Mouse (Mus musculus): ENCODE data around the gene Ralgapa2. TPM values are rescaled to one million over a fixed set of nuclear protein-coding genes. Genes with fewer than 3 reads are reported as not detected.

The Ralgapa2 gene
- polyA plus RNA-seq, 1 experiment, result 0.01 TPM

DNA sequence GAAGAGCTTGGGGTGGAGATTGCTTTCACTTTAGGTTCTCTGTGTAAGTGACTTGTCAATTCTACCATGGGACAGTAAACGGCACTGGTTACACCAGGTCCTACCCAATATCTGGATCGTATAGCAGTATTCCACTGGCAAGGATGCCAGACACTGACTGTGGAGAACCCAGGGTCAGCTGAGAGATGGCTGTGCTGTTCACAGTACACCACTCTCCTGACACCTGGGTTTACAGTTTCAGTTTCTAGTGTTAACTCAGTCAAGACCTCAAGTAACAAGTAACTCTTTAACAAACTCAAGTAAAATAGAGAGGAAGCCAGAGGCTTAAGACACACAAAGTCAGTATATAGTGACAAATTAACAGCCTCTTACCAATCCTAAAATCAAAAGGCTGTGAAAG, 54.6 kb downstream of the Ralgapa2 start:
- Histone ChIP-seq H3K9me3 (ENCODE audit: control insufficient read depth, low read length) (no peaks in the 10 kb centered on the region), H3K4me1 (ENCODE audit: control insufficient read depth) (no peaks in the 10 kb centered on the region), H3K4me3 (replicated peaks) (no peak overlapping the region), H3K36me3 (ENCODE audit: control insufficient read depth) (no peaks in the 10 kb centered on the region), H3K27me3 (ENCODE audit: control insufficient read depth) (no peaks in the 10 kb centered on the region)
- no peak for TF ChIP-seq TAL1 (IDR thresholded peaks at IDR 0.05; ENCODE audit: low read length)
- no peak for TF ChIP-seq GATA1 (IDR thresholded peaks at IDR 0.05; ENCODE audit: low read length)

DNA sequence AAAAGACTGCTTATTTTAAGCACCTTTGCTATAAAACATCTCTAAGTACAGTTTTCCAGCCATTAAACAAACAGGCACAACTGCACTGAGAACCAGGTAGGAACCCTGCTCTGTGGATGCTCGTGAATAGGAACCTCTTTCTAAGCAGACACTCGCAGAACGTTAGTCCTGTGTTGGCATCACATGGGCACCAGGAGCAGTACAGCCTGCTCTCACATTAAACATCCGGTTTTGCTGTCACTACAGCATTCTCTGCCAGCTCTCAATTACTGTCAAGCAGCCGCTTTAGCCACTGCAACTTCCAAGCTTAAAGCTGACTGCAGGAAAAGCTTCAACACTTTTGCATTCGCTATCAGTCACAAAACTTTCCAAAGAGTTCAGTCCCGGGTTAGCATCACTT, 55.5 kb downstream of the Ralgapa2 start:
- H3K36me3 ChIP-seq (ENCODE audit: control insufficient read depth), result no peaks in the 10 kb centered on the region
- TF ChIP-seq GATA1 (IDR thresholded peaks at IDR 0.05; ENCODE audit: low read length), result no peak
- no peak for TF ChIP-seq TAL1 (IDR thresholded peaks at IDR 0.05; ENCODE audit: low read length)
- H3K4me1 ChIP-seq (ENCODE audit: control insufficient read depth), result no peaks in the 10 kb centered on the region
- H3K4me3 ChIP-seq (replicated peaks), result no peak overlapping the region
- H3K9me3 ChIP-seq (ENCODE audit: control insufficient read depth, low read length), result no peaks in the 10 kb centered on the region
- H3K27me3 ChIP-seq (ENCODE audit: control insufficient read depth), result no peaks in the 10 kb centered on the region

DNA sequence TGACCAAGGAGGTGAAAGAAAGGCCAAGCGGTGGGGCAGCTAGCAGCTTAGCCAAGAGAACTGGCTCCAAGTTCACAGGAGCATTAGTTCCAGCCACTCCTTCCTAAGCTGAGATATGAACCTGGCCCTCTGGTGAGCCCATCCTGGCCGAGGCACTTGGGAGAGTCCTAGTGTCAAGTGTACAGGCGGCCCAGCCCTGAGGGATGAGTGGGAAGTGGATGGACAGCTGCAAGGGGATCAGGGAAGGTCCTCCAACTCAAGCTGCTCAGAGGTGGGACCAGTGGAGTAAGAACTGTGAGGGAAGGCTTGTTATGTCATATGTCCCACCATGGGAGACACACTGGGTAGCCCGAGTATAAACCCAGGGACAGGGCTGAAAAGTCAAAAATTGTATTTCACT, 56.1 kb downstream of the Ralgapa2 start:
- no peaks in the 10 kb centered on the region; the same call in 1 of the 2 replicates for H3K36me3 ChIP-seq (ENCODE audit: control insufficient read depth)
- H3K4me1 ChIP-seq (ENCODE audit: control insufficient read depth), result no peaks in the 10 kb centered on the region
- no peak overlapping the region for H3K4me3 ChIP-seq (replicated peaks)
- TF ChIP-seq TAL1 (IDR thresholded peaks at IDR 0.05; ENCODE audit: low read length), result no peak
- TF ChIP-seq GATA1 (IDR thresholded peaks at IDR 0.05; ENCODE audit: low read length), result no peak
- H3K27me3 ChIP-seq (ENCODE audit: control insufficient read depth), result no peaks in the 10 kb centered on the region
- H3K9me3 ChIP-seq (ENCODE audit: control insufficient read depth, low read length), result no peaks in the 10 kb centered on the region

DNA sequence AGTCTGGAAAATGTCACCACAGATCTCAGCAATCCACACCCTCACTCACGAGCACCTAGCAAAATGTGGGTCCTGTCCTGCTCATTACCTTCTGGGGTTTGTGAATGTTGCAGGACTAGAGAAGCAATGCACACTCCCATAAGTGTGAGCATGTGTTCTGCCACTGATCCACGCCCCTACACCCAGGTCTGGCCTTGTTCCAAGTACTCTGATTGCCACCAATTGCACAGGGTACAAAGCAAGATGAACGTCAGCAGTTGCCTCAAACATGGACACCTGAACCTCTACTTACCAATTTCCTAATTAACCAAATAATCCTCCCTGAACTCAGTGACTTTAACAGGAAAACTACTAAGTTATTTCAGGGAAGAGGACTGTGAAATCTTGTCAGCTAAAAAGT, 68.1 kb downstream of the Ralgapa2 start:
- Histone ChIP-seq H3K36me3 (ENCODE audit: control insufficient read depth) (peaks cover 7% of the 10 kb centered on the region; the same call in 1 of the 2 replicates), H3K4me1 (ENCODE audit: control insufficient read depth) (no peaks in the 10 kb centered on the region), H3K9me3 (ENCODE audit: control insufficient read depth, low read length) (no peaks in the 10 kb centered on the region), H3K27me3 (ENCODE audit: control insufficient read depth) (no peaks in the 10 kb centered on the region), H3K4me3 (replicated peaks) (no peak overlapping the region)
- TF ChIP-seq GATA1 (IDR thresholded peaks at IDR 0.05; ENCODE audit: low read length) (no peak), TAL1 (IDR thresholded peaks at IDR 0.05; ENCODE audit: low read length) (no peak)

DNA sequence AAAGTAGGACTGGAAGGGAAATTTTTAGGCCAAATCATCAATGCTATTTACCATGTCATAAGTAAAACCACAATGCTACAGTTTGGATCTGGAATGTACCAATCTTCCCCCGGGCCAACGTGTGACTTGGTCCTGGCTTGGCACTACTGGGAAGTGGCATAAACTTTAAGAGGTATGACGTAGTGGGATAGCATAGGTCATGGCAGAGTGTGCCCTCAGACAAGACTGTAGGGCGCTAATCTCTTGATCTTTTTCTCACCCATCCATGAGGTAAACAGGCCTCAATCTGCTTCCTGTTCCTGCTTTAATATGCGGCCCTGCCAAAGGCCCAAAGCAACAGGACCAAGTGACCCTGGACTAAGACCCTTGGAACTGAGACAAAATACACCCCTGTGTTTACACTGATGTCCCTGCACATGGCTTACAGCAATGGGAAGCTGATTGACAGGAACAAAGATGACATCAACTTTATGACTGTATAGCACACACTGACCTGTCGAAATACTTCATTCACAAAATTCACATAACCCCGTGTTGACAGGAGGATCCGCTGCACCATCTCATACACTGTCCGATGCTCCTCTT, 68.8 kb downstream of the Ralgapa2 start:
- Histone ChIP-seq H3K36me3 (ENCODE audit: control insufficient read depth) (peaks cover 7% of the 10 kb centered on the region; the same call in 1 of the 2 replicates), H3K27me3 (ENCODE audit: control insufficient read depth) (no peaks in the 10 kb centered on the region)

DNA sequence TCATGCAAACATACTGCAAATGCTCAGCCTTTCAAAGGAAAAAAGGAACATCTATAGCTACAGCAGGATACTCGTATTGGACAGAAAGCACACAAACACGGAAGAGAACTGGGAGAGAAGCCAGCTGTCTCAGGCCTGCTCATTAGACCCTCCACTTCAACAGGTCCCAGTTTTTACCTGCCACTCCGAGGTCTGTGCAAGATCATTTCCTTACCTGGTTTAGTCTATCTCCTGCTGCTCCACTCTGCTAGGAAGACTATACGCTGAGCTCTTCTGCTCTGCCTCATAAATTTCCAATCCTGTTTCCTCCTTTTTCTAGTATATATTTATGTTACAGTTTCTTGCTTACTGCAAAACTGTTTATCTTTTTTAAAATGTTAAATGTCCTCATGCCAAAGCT, 70.4 kb downstream of the Ralgapa2 start:
- TF ChIP-seq GATA1 (IDR thresholded peaks at IDR 0.05; ENCODE audit: low read length), result no peak
- TF ChIP-seq TAL1 (IDR thresholded peaks at IDR 0.05; ENCODE audit: low read length), result no peak
- no peaks in the 10 kb centered on the region for H3K9me3 ChIP-seq (ENCODE audit: control insufficient read depth, low read length)
- H3K4me3 ChIP-seq (replicated peaks), result no peak overlapping the region
- H3K27me3 ChIP-seq (ENCODE audit: control insufficient read depth), result no peaks in the 10 kb centered on the region
- no peaks in the 10 kb centered on the region for H3K4me1 ChIP-seq (ENCODE audit: control insufficient read depth)
- H3K36me3 ChIP-seq (ENCODE audit: control insufficient read depth), result peaks cover 7% of the 10 kb centered on the region; the same call in 1 of the 2 replicates

More for the DNA sequence above, 68.8 kb downstream of the Ralgapa2 start:
- no peak overlapping the region for H3K4me3 ChIP-seq (replicated peaks)
- H3K4me1 ChIP-seq (ENCODE audit: control insufficient read depth), result no peaks in the 10 kb centered on the region
- H3K9me3 ChIP-seq (ENCODE audit: control insufficient read depth, low read length), result no peaks in the 10 kb centered on the region
- TF ChIP-seq GATA1 (IDR thresholded peaks at IDR 0.05; ENCODE audit: low read length) (no peak), TAL1 (IDR thresholded peaks at IDR 0.05; ENCODE audit: low read length) (no peak)

DNA sequence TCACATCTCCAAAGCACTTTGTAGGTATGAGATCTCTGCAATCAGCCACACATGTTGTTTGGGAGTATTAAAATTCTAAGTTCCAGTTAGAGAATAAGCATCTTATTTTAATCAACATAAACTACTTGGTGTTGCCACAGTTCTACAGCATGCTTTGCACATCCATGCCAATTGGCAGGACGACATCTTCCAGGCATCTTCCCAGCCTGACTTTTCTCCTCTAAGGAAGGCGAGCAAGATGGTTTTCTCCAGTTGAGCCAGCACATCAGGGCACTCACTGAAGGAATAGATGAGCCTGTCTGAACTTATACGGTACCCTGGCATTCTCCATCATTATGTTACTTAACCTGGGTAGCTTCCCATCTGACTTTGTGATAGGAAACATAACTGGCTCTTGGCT, 83.4 kb downstream of the Ralgapa2 start:
- H3K4me3 ChIP-seq (replicated peaks), result no peak overlapping the region
- peaks cover 2% of the 10 kb centered on the region; the same call in 1 of the 2 replicates for H3K4me1 ChIP-seq (ENCODE audit: control insufficient read depth)
- H3K9me3 ChIP-seq (ENCODE audit: control insufficient read depth, low read length), result no peaks in the 10 kb centered on the region
- TF ChIP-seq GATA1 (IDR thresholded peaks at IDR 0.05; ENCODE audit: low read length), result no peak
- TF ChIP-seq TAL1 (IDR thresholded peaks at IDR 0.05; ENCODE audit: low read length), result no peak
- peaks cover 8% of the 10 kb centered on the region; the same call in 1 of the 2 replicates for H3K36me3 ChIP-seq (ENCODE audit: control insufficient read depth)
- H3K27me3 ChIP-seq (ENCODE audit: control insufficient read depth), result no peaks in the 10 kb centered on the region

DNA sequence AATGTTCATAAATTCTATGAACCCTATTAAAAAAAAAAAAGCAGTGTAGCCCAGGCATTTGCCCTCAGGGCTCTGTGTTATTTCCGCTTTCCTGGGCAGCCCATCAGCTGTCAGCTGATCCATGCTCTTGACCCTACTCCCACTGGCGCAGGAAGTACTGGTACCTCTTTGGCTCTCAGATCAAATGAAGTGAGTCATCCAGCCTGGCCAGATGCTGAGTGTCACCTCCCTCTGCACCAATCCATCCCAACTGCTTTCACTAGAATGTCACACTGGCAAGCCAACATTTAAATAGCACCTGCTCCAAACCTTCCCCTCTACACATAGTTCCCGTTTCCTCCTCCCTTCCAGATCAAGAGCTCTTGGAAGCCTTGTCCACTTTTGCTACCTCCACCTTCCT, 84.8 kb downstream of the Ralgapa2 start:
- Histone ChIP-seq H3K9me3 (ENCODE audit: control insufficient read depth, low read length) (no peaks in the 10 kb centered on the region), H3K36me3 (ENCODE audit: control insufficient read depth) (peaks cover 8% of the 10 kb centered on the region; the same call in 1 of the 2 replicates), H3K27me3 (ENCODE audit: control insufficient read depth) (no peaks in the 10 kb centered on the region), H3K4me3 (replicated peaks) (no peak overlapping the region), H3K4me1 (ENCODE audit: control insufficient read depth) (peaks cover 2% of the 10 kb centered on the region; the same call in 1 of the 2 replicates)
- TF ChIP-seq GATA1 (IDR thresholded peaks at IDR 0.05; ENCODE audit: low read length) (no peak), TAL1 (IDR thresholded peaks at IDR 0.05; ENCODE audit: low read length) (no peak)

DNA sequence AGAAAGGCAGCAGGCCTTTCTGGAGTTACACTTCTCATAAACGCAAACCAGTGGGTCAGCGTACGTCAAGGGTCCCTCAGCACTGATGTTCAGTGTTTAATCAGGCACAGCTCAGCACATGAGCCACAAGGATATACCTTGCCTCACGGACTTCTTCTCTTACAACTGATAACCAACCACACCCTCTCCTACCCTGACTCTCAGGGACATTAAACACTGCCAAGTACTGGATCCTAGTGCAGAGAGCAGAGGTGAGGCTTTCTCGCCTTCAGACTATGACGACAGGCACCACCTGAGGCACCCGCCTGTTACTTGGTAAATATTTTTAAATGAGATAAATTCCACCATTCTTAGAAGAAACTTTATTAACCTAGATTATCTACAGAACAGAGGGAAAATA, 85.8 kb downstream of the Ralgapa2 start:
- TF ChIP-seq TAL1 (IDR thresholded peaks at IDR 0.05; ENCODE audit: low read length), result no peak
- no peak for TF ChIP-seq GATA1 (IDR thresholded peaks at IDR 0.05; ENCODE audit: low read length)
- no peaks in the 10 kb centered on the region for H3K27me3 ChIP-seq (ENCODE audit: control insufficient read depth)
- H3K9me3 ChIP-seq (ENCODE audit: control insufficient read depth, low read length), result no peaks in the 10 kb centered on the region
- H3K4me1 ChIP-seq (ENCODE audit: control insufficient read depth), result peaks cover 2% of the 10 kb centered on the region; the same call in 1 of the 2 replicates
- H3K4me3 ChIP-seq (replicated peaks), result no peak overlapping the region
- H3K36me3 ChIP-seq (ENCODE audit: control insufficient read depth), result peaks cover 8% of the 10 kb centered on the region; the same call in 1 of the 2 replicates

All from erythroblast, embryonic 14.5 days (primary cell).